9 mouse cellular contexts compared by ENCODE assay signal in the genomic region with DNA sequence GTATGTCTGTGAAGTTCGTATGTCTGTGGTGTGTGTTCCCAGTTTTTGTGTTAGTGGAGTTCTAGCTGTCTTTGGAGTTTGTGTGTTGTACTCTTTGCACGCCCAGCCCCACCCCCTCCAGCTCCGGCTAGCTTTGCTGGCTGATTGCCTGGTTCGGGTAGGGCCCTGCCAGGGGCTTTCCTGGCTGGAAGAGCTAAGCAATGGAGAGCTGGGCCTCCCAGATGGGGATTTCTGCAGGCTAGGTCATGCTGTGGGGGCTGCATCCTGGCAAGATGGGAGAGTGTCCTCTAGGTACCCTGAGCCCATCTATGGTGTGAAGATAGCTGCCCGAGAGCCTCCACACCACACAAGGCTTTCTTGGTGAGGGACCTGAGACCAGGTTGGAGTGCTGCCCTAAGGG. TPM values are rescaled to one million over a fixed set of nuclear protein-coding genes. Genes with fewer than 3 reads are reported as not detected.
DNase-seq lines count a peak whose midpoint lies in the region; ATAC-seq lines count a peak whose summit lies in the region.
"Had no signal": no experiment of that assay in that cellular context is flagged by ENCODE, and none has a peak within 500 bp of the region (broad histone marks: within the 10 kb centered on the region; RNA-seq: fewer than 3 reads in every experiment).

No protein-coding gene starts in this region.

- ATAC-seq in embryonic facial prominence, embryonic 13.5 days (ENCODE audit: insufficient number of reproducible peaks, insufficient read depth, low FRiP score, low TSS enrichment, low read depth) = no peak
- peak; percentile 81 for ATAC-seq in heart, embryonic 14.5 days (ENCODE audit: insufficient number of reproducible peaks, insufficient read depth, low FRiP score, low read depth)
- ATAC-seq in kidney, embryonic 16.5 days (ENCODE audit: low FRiP score, low TSS enrichment) = peak; percentile 72

- peak overlapping the region; percentile 3; the same call in 1 of the 2 replicates for H3K4me2 ChIP-seq in embryonic facial prominence, embryonic 13.5 days
- peak overlapping the region; percentile 19; the same call in 1 of the 2 replicates for H3K4me2 ChIP-seq in heart, embryonic 14.5 days (ENCODE audit: low read length)
- no peak overlapping the region for H3K4me2 ChIP-seq in kidney, embryonic 16.5 days (replicated peaks; ENCODE audit: low read depth, low read length)

- no peaks in the 10 kb centered on the region for H3K9me3 ChIP-seq in embryonic facial prominence, embryonic 13.5 days
- no peaks in the 10 kb centered on the region for H3K9me3 ChIP-seq in heart, embryonic 14.5 days (ENCODE audit: control insufficient read depth, low read length)
- H3K9me3 ChIP-seq in kidney, embryonic 16.5 days (ENCODE audit: low read length) = no peaks in the 10 kb centered on the region

- peaks cover 46% of the 10 kb centered on the region for H3K4me1 ChIP-seq in embryonic facial prominence, embryonic 13.5 days
- H3K4me1 ChIP-seq in heart, embryonic 14.5 days (ENCODE audit: control insufficient read depth in 2 of 2, insufficient read depth in 2 of 2, low read length in 2 of 2) = peaks cover 27 to 28% of the 10 kb centered on the region in 2 experiments
- H3K4me1 ChIP-seq in kidney, embryonic 16.5 days (ENCODE audit: insufficient read depth, low read length) = peaks cover 27% of the 10 kb centered on the region

- WGBS in embryonic facial prominence, embryonic 13.5 days = 30% methylated on average over 5 of the region's 5 CpGs
- 20% methylated on average over 5 of the region's 5 CpGs for WGBS in heart, embryonic 14.5 days
- WGBS in kidney, embryonic 16.5 days = 32% methylated on average over 5 of the region's 5 CpGs

- peak overlapping the region; percentile 83 for H3K27ac ChIP-seq in embryonic facial prominence, embryonic 13.5 days
- H3K27ac ChIP-seq in heart, embryonic 14.5 days (replicated peaks in 1 of 2; ENCODE audit: control insufficient read depth in 1 of 2, insufficient read depth in 1 of 2, low read depth in 2 of 2, low read length in 2 of 2) = peak overlapping the region; percentile 88 to 91
- peak overlapping the region; percentile 83 for H3K27ac ChIP-seq in kidney, embryonic 16.5 days (ENCODE audit: low read length)

- no peak overlapping the region for H3K4me3 ChIP-seq in embryonic facial prominence, embryonic 13.5 days
- no peak overlapping the region for H3K4me3 ChIP-seq in heart, embryonic 14.5 days (ENCODE audit: control insufficient read depth in 1 of 2, insufficient read depth in 1 of 2, low read depth in 1 of 2, low read length in 2 of 2)
- no peak overlapping the region for H3K4me3 ChIP-seq in kidney, embryonic 16.5 days (ENCODE audit: low read length)
- H3K4me3 ChIP-seq: myocyte had no signal

- H3K9ac ChIP-seq in embryonic facial prominence, embryonic 13.5 days = 0 out of 2 replicates have a peak overlapping the region, but pooled peaks have one; percentile 6
- peak overlapping the region; percentile 49; the same call in 1 of the 2 replicates for H3K9ac ChIP-seq in heart, embryonic 14.5 days (ENCODE audit: low read length)
- H3K9ac ChIP-seq in kidney, embryonic 16.5 days (replicated peaks; ENCODE audit: low read length) = no peak overlapping the region; the same call in 1 of the 2 replicates

- H3K36me3 ChIP-seq in embryonic facial prominence, embryonic 13.5 days = no peaks in the 10 kb centered on the region
- no peaks in the 10 kb centered on the region for H3K36me3 ChIP-seq in heart, embryonic 14.5 days (ENCODE audit: control insufficient read depth, insufficient read depth, low read length)
- no peaks in the 10 kb centered on the region for H3K36me3 ChIP-seq in kidney, embryonic 16.5 days (ENCODE audit: insufficient read depth, low read length)

- H3K27me3 ChIP-seq in embryonic facial prominence, embryonic 13.5 days = no peaks in the 10 kb centered on the region
- H3K27me3 ChIP-seq in heart, embryonic 14.5 days (ENCODE audit: control insufficient read depth, insufficient read depth, low read length) = no peaks in the 10 kb centered on the region
- no peaks in the 10 kb centered on the region for H3K27me3 ChIP-seq in kidney, embryonic 16.5 days (ENCODE audit: insufficient read depth, low read length)

- DNase-seq in layer of hippocampus, postnatal 36 days = peak; percentile 24 to 29
- no peak for DNase-seq in layer of hippocampus, adult 9-10 months (ENCODE audit: low spot score)
- DNase-seq in lung, postnatal 4 days = peak; percentile 87 to 90
- DNase-seq in c-Kit-positive CD71-positive TER-119-positive erythroid progenitor cells, embryonic 14.5 days (ENCODE audit: low spot score) = no peak
- no peak for DNase-seq in embryo, embryonic 9.5 days (ENCODE audit: extremely low spot score)

RNA-seq across cellular contexts. Expression of a gene that starts 28.4 kb away (rescaled TPM):
- 10 to 100 TPM; 16.9 to 18.0 TPM for total RNA-seq in layer of hippocampus, postnatal 36 days (2021)
- 15.6 and 17.1 TPM in 2 replicates for polyA plus RNA-seq in embryonic facial prominence, embryonic 13.5 days (2015; fragmentation: Nextera tagmentation; extraction: Ambion mirVana)
- 16.6 and 20.3 TPM in 2 replicates for polyA plus RNA-seq in heart, embryonic 14.5 days (2014; fragmentation: Nextera tagmentation; extraction: Ambion mirVana)
- polyA plus RNA-seq in kidney, embryonic 16.5 days (2015; fragmentation: Nextera tagmentation; extraction: Ambion mirVana) = 16.5 and 17.8 TPM in 2 replicates

Comparison
In these comparisons a context has a peak if more than half of its experiments do, and no peak if none do; other contexts are left out.
1. DNase-seq: peak in layer of hippocampus, postnatal 36 days (2 of 2) and lung, postnatal 4 days (2 of 2); none in layer of hippocampus, adult 9-10 months (single experiment), c-Kit-positive CD71-positive TER-119-positive erythroid progenitor cells, embryonic 14.5 days (single experiment) and embryo, embryonic 9.5 days (single experiment).
2. Peak in every context shown above with its lines, with median percentiles within 50 percentile points of each other: H3K27ac ChIP-seq.